In genomic region chr4:125736783-125737182, GRCm38 (mm10) we compare ENCODE assay signal across 16 mouse cellular contexts.
"Had no signal": no experiment of that assay in that cellular context is flagged by ENCODE, and none has a peak within 500 bp of the region (broad histone marks: within the 10 kb centered on the region; RNA-seq: fewer than 3 reads in every experiment).

No protein-coding gene starts in this region.

- H3K9me3 ChIP-seq: kidney, embryonic 15.5 days; liver, embryonic 13.5 days; midbrain, embryonic 12.5 days; midbrain, embryonic 15.5 days; neural tube, embryonic 13.5 days; stomach, embryonic 15.5 days had no signal

- H3K4me2 ChIP-seq: kidney, embryonic 15.5 days; liver, embryonic 13.5 days; midbrain, embryonic 12.5 days; midbrain, embryonic 15.5 days; neural tube, embryonic 13.5 days; stomach, embryonic 15.5 days had no signal

- DNase-seq: kidney, adult 2 months; kidney, postnatal 10 days; kidney, postnatal 36 days; liver, embryonic 13.5 days; lung, adult 2 months; lung, postnatal 14 days; right cerebral cortex, adult 18-20 months; right cerebral cortex, postnatal 14 days; spleen, adult 18-20 months; thymus, postnatal 36 days had no signal

- H3K9ac ChIP-seq: kidney, embryonic 15.5 days; liver, embryonic 13.5 days; midbrain, embryonic 12.5 days; midbrain, embryonic 15.5 days; neural tube, embryonic 13.5 days; stomach, embryonic 15.5 days had no signal

- H3K4me3 ChIP-seq: kidney, embryonic 15.5 days; liver, embryonic 13.5 days; midbrain, embryonic 12.5 days; midbrain, embryonic 15.5 days; myocyte; neural tube, embryonic 13.5 days; stomach, embryonic 15.5 days had no signal

- H3K4me1 ChIP-seq: kidney, embryonic 15.5 days; liver, embryonic 13.5 days; midbrain, embryonic 15.5 days; stomach, embryonic 15.5 days had no signal

- H3K27me3 ChIP-seq: midbrain, embryonic 15.5 days; stomach, embryonic 15.5 days had no signal

- ATAC-seq: midbrain, embryonic 15.5 days had no signal

- H3K27ac ChIP-seq: kidney, embryonic 15.5 days; liver, embryonic 13.5 days; midbrain, embryonic 12.5 days; midbrain, embryonic 15.5 days; neural tube, embryonic 13.5 days; stomach, embryonic 15.5 days had no signal

- H3K36me3 ChIP-seq: kidney, embryonic 15.5 days; liver, embryonic 13.5 days; midbrain, embryonic 12.5 days; midbrain, embryonic 15.5 days; neural tube, embryonic 13.5 days; stomach, embryonic 15.5 days had no signal
